Mouse (Mus musculus) kidney, adult 2 months (tissue): ENCODE data around the gene Gm42421.

Experiments
- CTCF ChIP-seq: fragments of 200-500 bp; conservative IDR thresholded peaks from 2 replicates; pipeline ENCODE4 v1.5.1; 2011; ENCODE audit warnings: low read depth, mild to moderate bottlenecking, control low read depth, low read length, moderate library complexity, mixed read lengths; ENCODE audit not compliant: insufficient read depth, insufficient read length
- POLR2A ChIP-seq: fragments of 200-500 bp; IDR thresholded peaks from one replicate; pipeline ENCODE4 v1.6.1; 2011; ENCODE audit warnings: low read depth, low read length, control low read depth

DNA sequence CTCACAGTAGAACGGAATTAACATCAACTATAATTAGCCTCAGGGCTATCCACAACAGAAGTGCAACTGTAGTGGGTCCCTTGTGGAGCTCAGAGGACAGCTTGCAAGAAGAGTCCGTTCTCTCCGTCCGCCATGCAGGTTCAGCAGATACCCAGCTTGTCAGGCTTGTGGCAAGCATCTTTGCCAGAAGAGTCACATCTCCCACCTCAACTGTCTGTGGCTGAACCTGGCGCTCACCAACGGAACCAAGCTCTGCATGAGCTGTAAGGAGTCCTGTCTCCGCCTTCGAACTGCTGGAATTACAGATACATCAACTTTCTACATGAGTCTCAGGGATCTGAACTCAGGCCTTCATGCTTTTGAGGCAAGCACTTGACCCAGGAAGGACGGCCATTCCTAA is 8.2 kb downstream of the Gm42421 start:
- TF ChIP-seq CTCF (no peak), POLR2A (no peak)
